Mouse (Mus musculus) forelimb bud, embryonic 11.5 days (tissue): ENCODE measurements at regions not wholly inside any gene's neighbourhood (a gene's known extent, or its start where the extent isn't known, plus 50 kb on each side); places are given as distances from the start of the nearest gene placed in this dataset.

ENCODE experiments used
- DNase-seq: peaks from one replicate; pipeline ENCODE4 v3.0.0-alpha.2; 2012; ENCODE audit warnings: low read depth, low spot score

- no peak for DNase-seq
Observed at GRCm38 (mm10) chr2:92751256-92751655, 151.7 kb downstream of the Chst1 start.

GRCm38 (mm10) chr2:92752156-92752555, 152.6 kb downstream of the Chst1 start:
- no peak for DNase-seq

- no peak for DNase-seq
Observed at GRCm38 (mm10) chr2:92752794-92753193, 153.3 kb downstream of the Chst1 start.

- no peak for DNase-seq
Observed at GRCm38 (mm10) chr2:92754505-92755280, 155.2 kb downstream of the Chst1 start.

- no peak for DNase-seq
Observed at GRCm38 (mm10) chr2:92756491-92756890, 157.0 kb downstream of the Chst1 start.

- DNase-seq: no peak
Observed at GRCm38 (mm10) chr2:92758775-92759174, 156.1 kb upstream of the Syt13 start.

GRCm38 (mm10) chr2:92763881-92764635, 150.8 kb upstream of the Syt13 start:
- DNase-seq: no peak

- no peak for DNase-seq
Observed at GRCm38 (mm10) chr2:92767476-92768005, 147.4 kb upstream of the Syt13 start.

GRCm38 (mm10) chr2:92768088-92768487, 146.8 kb upstream of the Syt13 start:
- DNase-seq: no peak

GRCm38 (mm10) chr2:92769061-92769460, 145.8 kb upstream of the Syt13 start:
- DNase-seq: no peak

GRCm38 (mm10) chr2:92770098-92770497, 144.8 kb upstream of the Syt13 start:
- no peak for DNase-seq

GRCm38 (mm10) chr2:92772623-92773022, 142.3 kb upstream of the Syt13 start:
- no peak for DNase-seq

GRCm38 (mm10) chr2:92776497-92776896, 138.4 kb upstream of the Syt13 start:
- DNase-seq: no peak

GRCm38 (mm10) chr2:92779101-92779500, 135.8 kb upstream of the Syt13 start:
- no peak for DNase-seq

- no peak for DNase-seq
Observed at GRCm38 (mm10) chr2:92780021-92780420, 134.9 kb upstream of the Syt13 start.

GRCm38 (mm10) chr2:92781451-92781850, 133.4 kb upstream of the Syt13 start:
- no peak for DNase-seq

- DNase-seq: no peak
Observed at GRCm38 (mm10) chr2:92782621-92783020, 132.3 kb upstream of the Syt13 start.

- DNase-seq: no peak
Observed at GRCm38 (mm10) chr2:92784916-92785315, 130.0 kb upstream of the Syt13 start.

GRCm38 (mm10) chr2:92787925-92788410, 126.9 kb upstream of the Syt13 start:
- DNase-seq: no peak

GRCm38 (mm10) chr2:92788875-92789274, 126.0 kb upstream of the Syt13 start:
- no peak for DNase-seq

- DNase-seq: no peak
Observed at GRCm38 (mm10) chr2:92790374-92790773, 124.5 kb upstream of the Syt13 start.

- no peak for DNase-seq
Observed at GRCm38 (mm10) chr2:92799770-92800169, 115.1 kb upstream of the Syt13 start.

- no peak for DNase-seq
Observed at GRCm38 (mm10) chr2:92800667-92801066, 114.2 kb upstream of the Syt13 start.
